Mouse (Mus musculus): ENCODE results near the gene Tmem104.

Tmem104 gene

GRCm38 (mm10) chr11:115187224-115187639 lies at the start of gene Tmem104:
TSS of gene Tmem104 (plus strand) at chr11:115187487.
- DNase-seq (ENCODE audit: low read depth, low spot score): peak; percentile 98

GRCm38 (mm10) chr11:115138597-115139262 lies 48.6 kb upstream of the Tmem104 start:
- no peak for DNase-seq (ENCODE audit: low read depth, low spot score)

- no peak for DNase-seq (ENCODE audit: low read depth, low spot score)
Observed at GRCm38 (mm10) chr11:115141970-115142369, 45.3 kb upstream of the Tmem104 start.

GRCm38 (mm10) chr11:115147813-115148212 lies 39.5 kb upstream of the Tmem104 start:
- DNase-seq (ENCODE audit: low read depth, low spot score): no peak

DNA sequence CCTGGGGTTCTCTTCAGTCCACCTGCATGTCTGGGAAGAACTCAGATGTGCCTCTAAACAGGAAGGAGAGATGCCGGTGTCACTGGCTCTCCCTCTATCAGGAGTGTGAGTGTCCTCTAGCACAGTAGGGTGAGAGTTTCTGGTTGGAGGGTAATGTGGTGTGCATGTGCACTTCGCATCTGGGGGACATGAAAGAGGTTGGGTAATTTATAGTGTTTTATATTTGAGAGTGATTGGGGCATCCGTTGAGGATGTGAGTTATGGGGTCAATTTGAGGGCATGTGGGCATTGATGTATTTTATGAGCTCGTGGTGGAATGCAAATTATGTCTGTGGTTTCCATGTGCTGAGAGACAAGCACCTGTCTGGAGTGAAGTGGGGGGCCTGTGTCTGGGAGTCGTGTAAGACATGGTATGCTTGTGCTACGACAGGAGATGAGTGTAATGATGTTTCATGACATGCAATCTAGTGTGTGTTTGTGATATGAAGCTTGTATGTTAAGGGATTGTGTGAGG lies 36.5 kb upstream of the Tmem104 start:
- DNase-seq (ENCODE audit: low read depth, low spot score): no peak

DNA sequence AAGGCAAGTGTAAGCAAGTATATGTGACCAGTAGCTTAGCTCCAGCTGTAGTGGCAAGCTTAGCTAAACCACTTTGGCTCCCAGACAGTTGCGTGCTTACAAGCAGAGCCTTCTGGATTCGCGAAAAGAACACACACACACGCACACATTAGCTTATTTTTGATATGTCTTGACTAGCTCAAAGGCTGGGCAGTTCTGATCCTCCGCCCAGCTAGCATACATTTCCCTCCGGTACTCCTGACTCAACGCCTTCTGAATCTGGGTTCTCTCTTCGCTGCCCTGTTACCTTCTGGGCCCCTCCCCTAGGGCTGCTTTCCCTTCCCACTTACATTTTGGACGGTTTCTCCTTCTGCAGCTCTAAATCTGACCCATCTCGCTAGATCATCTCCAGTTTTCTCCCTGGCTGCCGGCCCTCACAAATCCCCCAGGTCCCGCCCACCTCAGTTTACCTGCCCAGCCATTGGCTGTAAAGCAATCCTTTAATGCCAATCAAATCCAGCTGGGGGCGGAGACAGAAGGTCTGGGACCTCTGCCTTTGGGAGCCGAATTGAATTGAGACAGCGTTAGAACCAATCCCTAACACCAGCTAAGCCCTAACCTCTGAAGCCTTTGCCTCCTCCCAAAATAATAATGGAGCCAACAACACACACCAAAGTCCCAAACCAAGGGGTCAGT lies 35.4 kb upstream of the Tmem104 start:
- peak; percentile 69 for DNase-seq (ENCODE audit: low read depth, low spot score)

DNA sequence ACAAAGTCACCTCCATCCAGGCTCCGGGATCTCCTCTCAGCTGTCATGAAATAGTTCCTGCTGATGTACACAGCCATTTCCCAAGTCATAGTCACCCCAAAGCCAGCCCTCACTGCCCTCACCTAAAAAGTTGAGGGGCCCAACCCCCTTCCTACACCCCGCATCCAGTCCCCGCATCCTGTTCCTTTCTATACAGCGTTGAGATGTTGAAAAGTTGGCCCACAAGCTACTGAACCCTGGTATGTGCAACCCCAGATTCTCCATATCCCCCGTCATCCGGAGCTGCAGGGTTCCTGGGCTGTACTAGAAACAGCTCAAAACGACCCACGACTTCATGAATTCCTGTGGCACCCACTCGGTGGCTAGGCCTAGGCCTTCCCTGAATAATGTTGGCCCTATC lies 34.2 kb upstream of the Tmem104 start:
- no peak for DNase-seq (ENCODE audit: low read depth, low spot score)

GRCm38 (mm10) chr11:115153699-115154292 lies 33.5 kb upstream of the Tmem104 start:
- DNase-seq (ENCODE audit: low read depth, low spot score): peak; percentile 47

DNA sequence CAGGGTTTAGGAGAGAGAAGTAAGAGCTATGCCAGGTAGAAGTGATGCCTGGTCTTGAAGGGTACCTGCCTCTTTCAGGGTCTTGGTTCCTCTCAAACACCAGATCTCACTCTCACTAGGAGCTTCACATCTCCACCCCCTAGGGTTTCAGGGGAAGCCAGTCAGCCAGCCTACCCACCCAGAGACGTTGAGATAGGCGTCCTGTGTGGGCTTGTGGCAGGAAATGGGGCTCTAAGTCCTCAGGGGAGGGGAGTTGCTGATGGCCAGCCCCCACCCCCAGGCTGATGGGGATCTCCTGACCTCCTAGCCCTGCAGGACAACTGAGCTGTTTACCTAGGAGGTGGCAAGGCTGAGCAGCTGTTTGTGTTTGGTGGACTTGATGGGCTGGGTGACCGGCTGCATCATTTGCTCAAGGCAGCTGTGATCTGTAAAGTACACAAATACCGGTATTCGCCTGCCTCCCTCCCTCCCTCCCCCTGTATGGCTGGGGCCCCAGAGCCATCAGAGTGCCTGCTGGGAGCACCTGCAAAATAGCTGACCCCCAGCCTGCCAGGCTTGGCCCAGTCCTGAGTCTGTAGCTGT lies 32.1 kb upstream of the Tmem104 start:
- DNase-seq (ENCODE audit: low read depth, low spot score): no peak

- no peak for DNase-seq (ENCODE audit: low read depth, low spot score)
Observed at GRCm38 (mm10) chr11:115157933-115158719, 29.2 kb upstream of the Tmem104 start.

DNA sequence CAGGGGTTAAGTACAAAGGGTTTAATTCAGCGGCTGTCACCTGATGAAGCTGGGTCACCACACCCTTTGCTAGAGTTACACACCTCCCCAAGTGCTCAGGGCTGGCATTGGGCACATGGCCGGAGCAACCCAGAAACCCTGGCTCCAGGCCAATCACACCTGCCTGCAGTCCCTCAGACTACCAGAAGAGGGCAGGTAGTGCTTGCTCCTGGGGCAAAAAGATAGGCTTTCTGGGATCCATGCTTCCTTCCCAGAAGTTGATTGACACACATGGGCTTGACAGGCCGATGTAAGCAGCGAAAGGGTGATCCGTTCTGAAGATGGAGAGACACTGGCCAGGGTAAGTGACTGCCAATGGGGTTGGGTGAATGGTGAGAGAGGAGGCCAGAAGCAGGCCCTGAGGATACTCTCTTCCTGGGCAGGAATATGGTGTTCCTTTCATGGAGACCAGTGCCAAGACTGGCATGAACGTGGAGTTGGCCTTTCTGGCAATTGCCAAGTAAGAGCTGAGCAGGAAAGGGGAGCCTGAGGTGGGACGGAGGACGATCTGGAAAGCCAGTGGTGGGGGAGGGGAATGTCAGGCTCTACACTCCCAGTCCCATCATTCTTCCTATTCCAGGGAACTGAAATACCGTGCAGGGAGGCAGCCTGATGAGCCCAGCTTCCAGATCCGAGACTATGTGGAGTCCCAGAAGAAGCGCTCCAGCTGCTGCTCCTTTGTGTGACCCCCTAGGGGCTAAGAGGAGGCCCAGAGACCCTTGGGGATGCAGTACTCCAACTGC lies 27.1 kb upstream of the Tmem104 start:
- no peak for DNase-seq (ENCODE audit: low read depth, low spot score)

GRCm38 (mm10) chr11:115160883-115161577 lies 26.3 kb upstream of the Tmem104 start:
- DNase-seq (ENCODE audit: low read depth, low spot score): peak; percentile 50

GRCm38 (mm10) chr11:115161578-115162204 lies 25.6 kb upstream of the Tmem104 start:
- no peak for DNase-seq (ENCODE audit: low read depth, low spot score)

DNA sequence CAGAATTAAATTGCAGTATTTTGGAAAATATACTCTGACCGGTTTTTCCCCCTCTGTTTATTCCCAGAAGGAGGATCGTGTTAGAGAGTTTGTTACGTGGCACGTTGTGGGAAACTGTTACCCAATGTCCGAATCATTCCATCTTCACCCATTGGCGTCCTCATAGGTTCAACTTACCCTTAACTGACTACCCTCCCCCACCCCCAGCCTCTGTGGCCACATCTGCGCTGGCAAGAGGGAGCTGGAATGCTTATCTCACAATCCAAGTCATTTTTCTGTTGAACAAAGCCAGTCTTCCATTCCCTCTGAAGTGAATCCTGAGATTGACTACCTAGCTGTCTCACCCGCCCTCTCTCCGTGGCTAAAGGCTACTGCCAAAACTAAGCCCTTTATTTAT lies 25.1 kb upstream of the Tmem104 start:
- DNase-seq (ENCODE audit: low read depth, low spot score): no peak

DNA sequence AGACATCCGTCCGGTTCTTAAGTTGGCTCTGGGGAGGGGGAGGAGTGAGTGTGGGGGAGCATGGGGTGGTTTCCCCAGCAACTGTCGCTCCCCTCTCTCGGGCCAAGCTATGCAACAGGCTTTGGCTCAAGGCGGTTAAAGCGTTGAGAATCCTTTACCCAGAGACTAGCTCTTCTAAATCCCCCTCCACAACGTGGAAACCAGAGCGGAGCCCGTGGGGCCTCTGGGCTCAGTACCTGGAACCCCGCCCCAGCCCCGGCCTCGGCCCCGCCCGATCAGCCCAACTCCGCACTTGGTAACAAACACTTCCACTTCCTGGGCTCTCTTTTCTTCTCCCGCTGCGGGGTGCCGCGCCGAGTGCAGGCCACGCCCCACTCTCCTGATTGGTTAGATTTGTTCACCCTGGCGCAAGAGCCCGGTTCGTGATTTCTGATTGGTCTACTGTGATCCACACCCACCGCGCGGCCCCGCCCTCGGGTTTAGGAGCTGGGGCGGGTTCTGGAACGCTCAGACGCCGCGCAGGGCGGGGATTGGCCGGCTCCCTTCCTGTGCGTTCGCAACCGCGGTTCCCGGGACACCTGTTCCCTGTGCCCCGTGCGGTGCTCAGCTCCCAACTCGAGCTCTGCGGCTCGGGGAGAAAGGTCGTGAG lies 24.3 kb upstream of the Tmem104 start, which contains the start of gene Slc9a3r1:
Gene Slc9a3r1 (plus strand): TSS at position 510 of the 649 bp plus-strand sequence.
- peak; percentile 85 for DNase-seq (ENCODE audit: low read depth, low spot score)

DNA sequence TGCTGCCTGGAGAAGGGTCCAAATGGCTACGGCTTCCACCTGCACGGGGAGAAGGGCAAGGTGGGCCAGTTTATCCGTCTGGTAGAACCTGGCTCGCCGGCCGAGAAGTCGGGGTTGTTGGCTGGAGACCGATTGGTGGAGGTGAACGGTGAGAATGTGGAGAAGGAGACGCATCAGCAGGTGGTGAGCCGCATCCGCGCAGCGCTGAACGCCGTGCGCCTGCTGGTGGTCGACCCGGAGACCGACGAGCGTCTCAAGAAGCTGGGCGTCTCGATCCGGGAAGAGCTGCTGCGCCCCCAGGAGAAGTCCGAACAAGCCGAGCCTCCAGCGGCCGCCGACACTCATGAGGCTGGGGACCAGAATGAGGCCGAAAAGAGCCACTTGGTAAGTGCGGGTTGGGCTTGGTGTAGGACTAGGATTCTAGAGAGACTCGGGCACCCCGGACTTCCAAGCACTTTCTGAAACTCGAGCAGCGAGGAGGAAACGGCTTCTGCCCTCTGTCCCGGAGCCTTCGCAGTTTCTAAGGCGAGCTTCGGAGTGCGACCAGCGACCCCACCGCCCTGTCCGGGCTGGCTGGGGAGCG lies 23.6 kb upstream of the Tmem104 start:
- DNase-seq (ENCODE audit: low read depth, low spot score): no peak

DNA sequence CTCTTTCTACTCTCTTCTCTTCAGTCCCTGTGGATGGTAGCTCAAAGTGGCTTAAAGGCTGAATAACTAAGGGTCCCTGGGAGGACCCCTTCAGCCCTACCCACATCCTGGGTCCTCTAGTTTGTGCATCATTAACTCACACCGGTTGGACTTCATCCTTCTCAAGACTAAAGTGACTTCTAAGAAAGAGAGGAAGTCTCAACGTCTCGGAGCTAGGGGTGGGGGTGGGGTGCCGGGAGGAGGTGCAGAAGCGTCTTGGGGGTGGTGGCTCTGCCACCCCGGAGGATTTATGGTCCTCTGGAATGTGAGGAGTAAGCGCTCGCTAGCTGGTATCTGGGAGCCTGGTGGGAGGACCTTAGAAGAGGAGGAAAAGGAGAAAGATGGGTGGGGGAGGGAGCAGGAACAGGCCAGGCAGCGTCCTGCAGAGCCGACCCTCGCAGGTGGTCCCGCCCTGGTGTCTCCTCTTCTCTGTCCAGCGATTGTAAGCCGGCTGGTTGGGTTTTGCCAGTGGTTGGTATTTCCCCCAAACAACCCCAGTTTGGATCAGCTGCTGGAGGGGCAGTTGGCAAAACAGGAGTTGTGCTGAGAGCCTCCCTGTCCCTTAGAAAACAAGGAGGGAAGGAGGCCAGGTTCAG lies 22.8 kb upstream of the Tmem104 start:
- DNase-seq (ENCODE audit: low read depth, low spot score): no peak

- DNase-seq (ENCODE audit: low read depth, low spot score): no peak
Observed at GRCm38 (mm10) chr11:115164976-115165374, 22.3 kb upstream of the Tmem104 start.

Measured in retina, postnatal 7 days (tissue).